Mouse (Mus musculus) G1E (cell line): ENCODE measurements around the gene Rwdd2a.

ENCODE experiments used
- CTCF ChIP-seq: IDR thresholded peaks from 2 replicates; pipeline ENCODE4 v1.5.1; 2012; ENCODE audit warnings: low read depth, low read length, inconsistent platforms, mixed read lengths
- GATA1 ChIP-seq: IDR thresholded peaks from 2 replicates; pipeline ENCODE4 v1.6.1; 2012; ENCODE audit warnings: borderline replicate concordance, low read length, inconsistent platforms, mixed read lengths
- GATA2 ChIP-seq: IDR thresholded peaks from 2 replicates; pipeline ENCODE4 v1.6.1; 2012; ENCODE audit warnings: low read depth, low read length, inconsistent platforms, borderline replicate concordance
- TAL1 ChIP-seq: conservative IDR thresholded peaks from 2 replicates; pipeline ENCODE4 v1.6.1; 2012; ENCODE audit warnings: low read depth, low read length, inconsistent platforms, mixed read lengths

GRCm38 (mm10) chr9:86553886-86554285, 17.9 kb upstream of the Rwdd2a start:
- no peak for TF ChIP-seq CTCF
- TF ChIP-seq TAL1 = no peak
- no peak for TF ChIP-seq GATA1
- TF ChIP-seq GATA2 = no peak
